In the genomic region with DNA sequence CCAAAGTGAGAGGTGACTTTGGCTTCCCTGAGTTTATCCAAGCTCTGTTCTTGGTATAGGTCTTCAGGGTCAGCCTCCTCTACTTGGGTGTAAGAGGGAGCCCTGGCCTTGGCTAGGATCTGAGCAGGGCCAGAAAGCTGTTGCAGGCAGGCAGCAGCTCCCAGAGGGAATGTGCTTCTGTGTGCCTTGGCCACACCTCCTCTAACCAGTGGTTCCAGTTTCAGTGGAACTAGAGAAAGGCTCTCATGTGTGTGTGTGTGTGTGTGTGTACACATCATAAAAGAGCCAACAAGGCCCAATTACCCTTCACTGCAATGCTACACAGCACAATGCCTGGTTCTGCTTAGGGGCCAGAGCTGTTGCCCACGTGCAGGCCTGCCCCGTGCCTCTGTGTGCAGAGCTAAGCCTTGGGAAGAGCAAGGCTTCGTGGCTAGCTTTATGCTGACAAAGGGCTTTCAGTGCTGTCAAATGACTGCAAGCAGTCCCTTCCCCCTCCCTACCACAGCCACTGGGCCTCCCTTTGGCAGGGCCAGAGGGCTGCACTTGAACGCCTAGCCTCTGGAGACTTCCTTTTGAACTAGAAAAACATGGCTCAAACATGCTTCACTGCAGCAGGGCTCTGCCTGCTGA, we compare ENCODE assay signal across 8 mouse cellular contexts. TPM values are rescaled to one million over a fixed set of nuclear protein-coding genes. Genes with fewer than 3 reads are reported as not detected.
DNase-seq lines count a peak whose midpoint lies in the region; ATAC-seq lines count a peak whose summit lies in the region.

No protein-coding gene starts in this region.

- peak; percentile 23 for DNase-seq in ZHBTc4 (ENCODE audit: low read depth, low spot score)
- DNase-seq in embryo, embryonic 11.5 days (ENCODE audit: low read depth, low spot score), result peak; percentile 36
- no peak for DNase-seq in heart, embryonic 10.5 days (ENCODE audit: low spot score)
- peak; percentile 40 for DNase-seq in kidney, adult 9 months
- peak; percentile 51 for DNase-seq in lung, postnatal 10 days
- DNase-seq in left cerebral cortex, adult 18-20 months (ENCODE audit: low spot score in 2 of 2), result no peak

- 37% methylated on average over 4 of the region's 4 CpGs for WGBS in heart, embryonic 10.5 days
- 24% methylated on average over 4 of the region's 4 CpGs for WGBS in stomach, embryonic 14.5 days

- no peaks in the 10 kb centered on the region for H3K9me3 ChIP-seq in heart, embryonic 10.5 days
- no peaks in the 10 kb centered on the region for H3K9me3 ChIP-seq in stomach, embryonic 14.5 days (ENCODE audit: control insufficient read depth, low read depth, low read length)

- no peak overlapping the region for H3K4me2 ChIP-seq in stomach, embryonic 14.5 days (replicated peaks; ENCODE audit: low read depth, low read length)

- H3K27me3 ChIP-seq in heart, embryonic 10.5 days (ENCODE audit: insufficient read depth, poor library complexity, severe bottlenecking), result no peaks in the 10 kb centered on the region
- H3K27me3 ChIP-seq in stomach, embryonic 14.5 days (ENCODE audit: control insufficient read depth, insufficient read depth, low read length), result no peaks in the 10 kb centered on the region

- H3K4me1 ChIP-seq in heart, embryonic 10.5 days, result peaks cover 37% of the 10 kb centered on the region
- H3K4me1 ChIP-seq in stomach, embryonic 14.5 days (ENCODE audit: control insufficient read depth, insufficient read depth, low read length), result peaks cover 27% of the 10 kb centered on the region

- H3K9ac ChIP-seq in stomach, embryonic 14.5 days (replicated peaks; ENCODE audit: low read depth, low read length), result no peak overlapping the region; the same call in 1 of the 2 replicates

- peak overlapping the region; percentile 76 for H3K27ac ChIP-seq in heart, embryonic 10.5 days
- peak overlapping the region; percentile 89 for H3K27ac ChIP-seq in stomach, embryonic 14.5 days (ENCODE audit: low read length)

- no peak overlapping the region for H3K4me3 ChIP-seq in heart, embryonic 10.5 days
- H3K4me3 ChIP-seq in stomach, embryonic 14.5 days (ENCODE audit: low read depth, low read length), result no peak overlapping the region

- H3K36me3 ChIP-seq in heart, embryonic 10.5 days, result no peaks in the 10 kb centered on the region
- no peaks in the 10 kb centered on the region for H3K36me3 ChIP-seq in stomach, embryonic 14.5 days (ENCODE audit: control insufficient read depth, insufficient read depth, low read length)

- ATAC-seq in stomach, embryonic 14.5 days (ENCODE audit: insufficient number of reproducible peaks, insufficient read depth, low FRiP score, low read depth), result peak; percentile 79
- no peak for ATAC-seq in megakaryocyte progenitor cell, adult 5-6 weeks (replicated peaks; ENCODE audit: poor library complexity)

RNA-seq across cellular contexts. Expression of a gene that starts 54.1 kb away (rescaled TPM):
- polyA plus RNA-seq in heart, embryonic 10.5 days (2016; fragmentation: Nextera tagmentation; extraction: Ambion mirVana), result not detected in 2 replicates
- polyA plus RNA-seq in stomach, embryonic 14.5 days (2014; fragmentation: Nextera tagmentation; extraction: Ambion mirVana), result not detected in 2 replicates
- total RNA-seq in megakaryocyte progenitor cell, adult 5-6 weeks (2015), result not detected in 2 replicates
- total RNA-seq in megakaryocyte progenitor cell, adult 5-6 weeks (2017), result not detected in 2 replicates
- not detected for total RNA-seq in left cerebral cortex, adult 18-20 months (2021)

Comparison
In these comparisons a context has a peak if more than half of its experiments do, and no peak if none do; other contexts are left out.
1. DNase-seq: peak in ZHBTc4 (single experiment), embryo, embryonic 11.5 days (single experiment), kidney, adult 9 months (single experiment) and lung, postnatal 10 days (single experiment); none in heart, embryonic 10.5 days (single experiment) and left cerebral cortex, adult 18-20 months (0 of 2).